In the genomic region with DNA sequence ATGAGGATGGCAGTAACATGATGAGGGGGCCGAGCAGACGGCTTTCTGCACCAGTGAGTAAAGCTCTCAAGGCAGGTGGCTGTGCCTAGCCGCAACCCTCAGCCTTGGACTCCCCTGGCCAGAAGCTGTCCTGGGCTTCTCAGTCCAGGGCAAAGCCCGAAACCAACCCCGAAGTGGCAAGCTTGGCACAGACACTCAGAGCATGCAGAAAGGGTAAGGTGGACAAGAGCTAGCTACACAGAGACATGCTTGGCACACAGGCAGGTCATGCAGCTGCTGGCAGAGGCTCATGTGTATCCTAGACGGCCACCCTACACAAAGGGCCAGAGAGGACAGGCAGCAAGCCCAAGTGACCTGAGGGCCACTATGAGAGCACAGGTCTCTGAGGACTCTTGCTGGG, we compare ENCODE assay signal across 13 mouse cellular contexts.
"Had no signal": no experiment of that assay in that cellular context is flagged by ENCODE, and none has a peak within 500 bp of the region (broad histone marks: within the 10 kb centered on the region; RNA-seq: fewer than 3 reads in every experiment).

No protein-coding gene starts in this region.

- DNase-seq: liver, embryonic 13.5 days; liver, postnatal 0 days; lung, postnatal 14 days; right cerebral cortex, adult 18-20 months; right cerebral cortex, postnatal 25 days; thymus, postnatal 4 days had no signal

- ATAC-seq: liver, postnatal 0 days; midbrain, embryonic 13.5 days had no signal

- H3K27me3 ChIP-seq: liver, embryonic 13.5 days; lung, embryonic 15.5 days; midbrain, embryonic 13.5 days; neural tube, embryonic 15.5 days had no signal

- H3K4me2 ChIP-seq: liver, embryonic 13.5 days; lung, embryonic 15.5 days; midbrain, embryonic 13.5 days; neural tube, embryonic 15.5 days had no signal

- H3K9me3 ChIP-seq: limb, embryonic 10.5 days; liver, embryonic 13.5 days; lung, embryonic 15.5 days; megakaryocyte, embryonic 14.5 days; midbrain, embryonic 13.5 days; neural tube, embryonic 15.5 days had no signal

- H3K4me1 ChIP-seq: lung, embryonic 15.5 days had no signal

- H3K9ac ChIP-seq: liver, embryonic 13.5 days; liver, postnatal 0 days; lung, embryonic 15.5 days; midbrain, embryonic 13.5 days; neural tube, embryonic 15.5 days had no signal

- H3K4me3 ChIP-seq: left cerebral cortex, adult 2 months; limb, embryonic 10.5 days; liver, embryonic 13.5 days; lung, embryonic 15.5 days; megakaryocyte, embryonic 14.5 days; midbrain, embryonic 13.5 days; neural tube, embryonic 15.5 days had no signal

- H3K27ac ChIP-seq: left cerebral cortex, adult 2 months; limb, embryonic 10.5 days; liver, embryonic 13.5 days; lung, embryonic 15.5 days; macrophage; midbrain, embryonic 13.5 days; neural tube, embryonic 15.5 days had no signal
